Mouse (Mus musculus): ENCODE measurements around the gene Vwa3b.

Vwa3b gene

GRCm38 (mm10) chr1:37001636-37002315 lies 24.6 kb upstream of the Vwa3b start:
- no peak for TF ChIP-seq GATA4 (IDR thresholded peaks at IDR 0.05; ENCODE audit: insufficient replicate concordance, low read length)

- no peak for TF ChIP-seq GATA4 (IDR thresholded peaks at IDR 0.05; ENCODE audit: insufficient replicate concordance, low read length)
Observed at GRCm38 (mm10) chr1:37002316-37003008, 23.9 kb upstream of the Vwa3b start.

GRCm38 (mm10) chr1:37004533-37004932 lies 21.9 kb upstream of the Vwa3b start:
- no peak for TF ChIP-seq GATA4 (IDR thresholded peaks at IDR 0.05; ENCODE audit: insufficient replicate concordance, low read length)

DNA sequence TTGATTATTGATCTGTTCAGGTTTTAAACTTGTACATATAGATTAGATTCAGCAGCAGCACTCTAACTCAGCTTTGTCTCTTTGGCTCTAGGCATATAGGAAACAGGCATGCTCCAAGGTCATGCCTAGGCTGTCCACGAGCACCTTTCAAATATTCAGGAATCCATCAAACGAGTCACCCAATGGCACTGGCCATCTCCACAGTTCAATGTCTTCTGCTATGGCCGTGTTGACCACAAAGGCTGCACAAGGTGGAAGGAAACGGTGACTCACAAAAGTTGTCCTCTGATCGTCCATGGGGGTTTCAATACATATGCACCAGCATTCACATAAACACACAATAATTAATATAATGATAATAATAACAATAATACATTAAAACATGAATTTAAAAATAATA lies 21.4 kb upstream of the Vwa3b start:
- TF ChIP-seq GATA4 (IDR thresholded peaks at IDR 0.05; ENCODE audit: insufficient replicate concordance, low read length): no peak

- TF ChIP-seq GATA4 (IDR thresholded peaks at IDR 0.05; ENCODE audit: insufficient replicate concordance, low read length): no peak
Observed at GRCm38 (mm10) chr1:37009880-37010279, 16.5 kb upstream of the Vwa3b start.

DNA sequence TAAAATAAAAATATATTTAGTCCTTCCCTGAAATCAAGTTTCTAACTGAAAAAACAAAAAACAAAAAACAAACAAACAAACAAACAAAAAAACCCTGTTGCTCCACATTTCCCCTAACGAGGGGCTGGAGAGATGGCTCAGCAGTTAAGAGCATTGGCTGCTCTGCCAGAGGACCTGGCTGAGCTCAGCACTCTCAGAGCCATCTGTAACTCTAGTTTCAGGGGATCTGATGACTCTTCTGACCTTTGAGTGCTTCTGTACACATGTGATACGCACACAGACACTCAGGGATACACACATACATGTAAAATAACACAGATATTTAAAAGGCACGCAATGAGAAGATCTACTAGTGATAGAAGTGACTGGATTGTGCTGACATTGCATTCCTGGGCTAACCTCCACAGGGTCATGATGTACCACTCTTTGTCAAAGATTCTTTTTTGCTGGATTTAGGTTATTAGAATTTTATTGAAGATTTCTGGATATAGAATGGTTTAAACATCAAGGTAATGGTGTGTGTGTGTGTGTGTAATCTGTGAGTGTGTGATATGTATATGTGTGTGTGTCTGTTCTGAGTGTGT lies 14.7 kb upstream of the Vwa3b start:
- no peak for TF ChIP-seq GATA4 (IDR thresholded peaks at IDR 0.05; ENCODE audit: insufficient replicate concordance, low read length)

DNA sequence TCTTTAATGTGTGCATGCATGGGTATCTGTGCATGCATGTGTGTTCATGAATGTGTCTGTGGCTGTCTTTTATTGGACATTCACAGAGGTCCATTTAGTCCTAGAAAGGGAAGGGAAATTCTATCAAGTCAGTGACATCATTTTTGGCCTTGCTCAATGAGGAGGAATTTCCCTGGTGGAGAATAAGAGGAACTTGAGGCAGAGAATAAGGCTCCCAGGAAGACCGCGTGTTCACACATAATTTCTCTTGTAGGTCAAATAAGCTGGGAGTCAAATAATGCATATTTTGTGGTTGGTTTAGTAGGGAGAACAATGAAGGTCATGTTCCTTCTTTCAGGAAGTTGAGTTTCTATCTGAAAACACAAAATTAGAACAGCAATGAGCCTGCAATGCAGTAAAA lies 13.4 kb upstream of the Vwa3b start:
- TF ChIP-seq GATA4 (IDR thresholded peaks at IDR 0.05; ENCODE audit: insufficient replicate concordance, low read length): no peak

DNA sequence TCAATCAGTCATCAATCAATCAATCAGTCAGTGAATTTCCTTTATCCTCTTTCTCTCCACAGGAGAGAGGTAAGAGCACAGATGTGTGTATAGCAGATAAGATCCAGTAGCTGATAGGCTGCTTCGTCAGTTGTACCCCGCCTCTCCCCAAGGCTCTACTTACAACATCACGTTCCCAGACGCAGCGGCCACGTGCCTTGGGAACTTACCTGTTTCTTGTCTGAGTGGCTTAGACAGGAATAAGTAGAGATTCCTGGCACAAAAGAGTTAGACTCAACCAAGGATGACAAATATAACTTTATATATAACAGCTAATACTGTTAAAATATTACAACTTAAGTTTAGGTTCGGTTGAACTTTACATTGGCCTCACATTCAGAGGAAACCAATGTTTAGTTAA lies 12.7 kb upstream of the Vwa3b start:
- TF ChIP-seq GATA4 (IDR thresholded peaks at IDR 0.05; ENCODE audit: insufficient replicate concordance, low read length): no peak

- TF ChIP-seq GATA4 (IDR thresholded peaks at IDR 0.05; ENCODE audit: insufficient replicate concordance, low read length): no peak
Observed at GRCm38 (mm10) chr1:37019017-37019416, 7.4 kb upstream of the Vwa3b start.

DNA sequence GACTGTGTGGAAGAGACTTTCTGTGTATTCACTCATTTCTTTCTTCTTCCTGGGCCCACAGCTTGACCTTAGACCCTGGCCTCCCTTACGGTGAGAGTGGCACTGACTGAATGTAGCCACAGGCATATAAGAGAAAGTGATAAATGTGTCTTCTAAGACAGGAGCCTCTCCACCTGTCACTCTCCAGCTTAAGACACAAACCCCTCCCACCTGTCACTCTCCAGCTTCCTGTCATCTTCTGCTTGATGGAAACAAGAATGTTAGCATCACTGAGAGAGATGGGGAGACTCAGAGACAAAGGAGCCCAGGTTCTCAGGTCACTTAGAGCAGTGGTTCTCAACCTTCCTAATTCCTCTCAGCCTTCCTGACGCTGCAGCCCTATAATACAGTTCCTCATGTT lies 3.7 kb upstream of the Vwa3b start:
- no peak for TF ChIP-seq GATA4 (IDR thresholded peaks at IDR 0.05; ENCODE audit: insufficient replicate concordance, low read length)

- TF ChIP-seq GATA4 (IDR thresholded peaks at IDR 0.05; ENCODE audit: insufficient replicate concordance, low read length): no peak
Observed at GRCm38 (mm10) chr1:37024736-37025135, 1.7 kb upstream of the Vwa3b start.

DNA sequence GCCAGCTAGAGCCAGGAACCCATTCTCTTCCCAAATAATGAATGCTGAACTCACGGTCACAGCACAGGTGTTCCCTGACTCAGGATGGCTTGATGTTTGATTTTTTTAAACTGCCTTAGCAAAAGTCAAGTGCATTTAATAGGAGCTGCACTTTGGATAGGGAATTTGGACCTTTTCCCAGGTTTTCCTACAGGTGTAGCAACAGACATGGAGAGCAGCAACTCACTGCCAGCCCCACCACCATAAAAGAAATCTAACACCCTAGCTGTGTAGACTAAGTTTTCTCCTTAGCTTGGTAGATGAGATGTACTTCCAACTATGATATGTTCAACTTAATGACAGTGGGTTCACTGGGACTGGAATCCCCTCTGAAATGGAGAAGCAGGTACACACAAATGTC lies 1.0 kb upstream of the Vwa3b start:
- TF ChIP-seq GATA4 (IDR thresholded peaks at IDR 0.05; ENCODE audit: insufficient replicate concordance, low read length): no peak

- TF ChIP-seq GATA4 (IDR thresholded peaks at IDR 0.05; ENCODE audit: insufficient replicate concordance, low read length): no peak
Observed at GRCm38 (mm10) chr1:37026866-37027265, 470 bp downstream of the Vwa3b start.

- TF ChIP-seq GATA4 (IDR thresholded peaks at IDR 0.05; ENCODE audit: insufficient replicate concordance, low read length): no peak
Observed at GRCm38 (mm10) chr1:37028439-37029153, 2.2 kb downstream of the Vwa3b start.

DNA sequence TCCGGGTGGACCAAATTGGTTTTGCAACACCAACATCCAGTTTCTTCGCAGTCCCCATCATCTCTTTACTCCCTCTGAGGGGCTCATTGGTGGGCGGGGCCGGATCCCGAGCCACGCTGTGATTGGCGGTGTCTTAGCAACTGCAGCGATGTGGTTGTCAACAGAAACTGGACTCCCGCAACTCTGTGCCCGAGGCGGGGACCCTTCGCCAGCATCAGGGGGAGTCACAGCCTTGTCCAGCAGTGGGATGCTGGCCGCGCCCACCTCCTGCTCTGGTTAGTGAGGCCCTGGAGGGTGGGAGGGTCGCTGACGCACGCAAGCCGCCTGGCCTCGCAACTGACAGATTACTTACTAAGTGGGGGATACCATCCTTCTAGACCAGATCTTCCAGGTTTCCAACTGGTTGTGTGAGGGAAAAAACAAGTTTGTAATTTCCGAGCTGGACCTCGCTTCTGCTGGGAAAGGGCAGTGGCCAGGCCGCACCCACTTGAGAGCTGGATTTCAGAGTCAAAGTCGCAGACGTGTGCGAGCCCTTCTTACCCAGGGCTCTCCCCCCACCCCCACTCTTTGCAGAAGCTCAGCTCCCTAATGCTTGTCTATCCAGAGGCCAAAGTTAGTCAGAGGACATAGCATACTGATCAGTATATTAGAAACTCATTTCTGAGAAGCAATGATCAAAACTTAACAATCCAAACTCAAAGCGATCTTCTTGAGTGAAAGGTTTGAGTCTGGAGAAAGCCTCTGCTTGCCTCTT lies 2.9 kb downstream of the Vwa3b start:
- no peak for TF ChIP-seq GATA4 (IDR thresholded peaks at IDR 0.05; ENCODE audit: insufficient replicate concordance, low read length)
